Mouse (Mus musculus): ENCODE measurements at regions not wholly inside any gene's neighbourhood (a gene's known extent, or its start where the extent isn't known, plus 50 kb on each side); places are given as distances from the start of the nearest gene placed in this dataset.

GRCm38 (mm10) chr4:95389647-95390046, 167.7 kb upstream of the Fggy start:
- DNase-seq (ENCODE audit: low spot score in 2 of 2), result no peak

GRCm38 (mm10) chr4:95390549-95390948, 166.8 kb upstream of the Fggy start:
- no peak for DNase-seq (ENCODE audit: low spot score in 2 of 2)

GRCm38 (mm10) chr4:95395746-95396145, 161.6 kb upstream of the Fggy start:
- DNase-seq (ENCODE audit: low spot score in 2 of 2), result no peak

GRCm38 (mm10) chr4:95398301-95398700, 159.0 kb upstream of the Fggy start:
- DNase-seq (ENCODE audit: low spot score in 2 of 2), result no peak

- no peak for DNase-seq (ENCODE audit: low spot score in 2 of 2)
Measured at GRCm38 (mm10) chr4:95402273-95402672, 155.0 kb upstream of the Fggy start.

GRCm38 (mm10) chr4:95417075-95417474, 140.2 kb upstream of the Fggy start:
- no peak for DNase-seq (ENCODE audit: low spot score in 2 of 2)

- DNase-seq (ENCODE audit: low spot score in 2 of 2), result no peak
Measured at GRCm38 (mm10) chr4:95426563-95426962, 130.7 kb upstream of the Fggy start.

GRCm38 (mm10) chr4:95434543-95434942, 122.8 kb upstream of the Fggy start:
- no peak for DNase-seq (ENCODE audit: low spot score in 2 of 2)

- no peak for DNase-seq (ENCODE audit: low spot score in 2 of 2)
Measured at GRCm38 (mm10) chr4:95435080-95435479, 122.2 kb upstream of the Fggy start.

- DNase-seq (ENCODE audit: low spot score in 2 of 2), result no peak
Measured at GRCm38 (mm10) chr4:95439834-95440233, 117.5 kb upstream of the Fggy start.

GRCm38 (mm10) chr4:95443854-95444811, 113.2 kb upstream of the Fggy start:
- no peak for DNase-seq (ENCODE audit: low spot score in 2 of 2)

- no peak for DNase-seq (ENCODE audit: low spot score in 2 of 2)
Measured at GRCm38 (mm10) chr4:95450286-95450685, 107.0 kb upstream of the Fggy start.

GRCm38 (mm10) chr4:95451831-95452230, 105.5 kb upstream of the Fggy start:
- DNase-seq (ENCODE audit: low spot score in 2 of 2), result no peak

GRCm38 (mm10) chr4:95456318-95456717, 101.0 kb upstream of the Fggy start:
- no peak for DNase-seq (ENCODE audit: low spot score in 2 of 2)

GRCm38 (mm10) chr4:95456943-95457342, 100.4 kb upstream of the Fggy start:
- no peak for DNase-seq (ENCODE audit: low spot score in 2 of 2)

- no peak for DNase-seq (ENCODE audit: low spot score in 2 of 2)
Measured at GRCm38 (mm10) chr4:95462476-95462875, 94.8 kb upstream of the Fggy start.

- no peak for DNase-seq (ENCODE audit: low spot score in 2 of 2)
Measured at GRCm38 (mm10) chr4:95463082-95463825, 94.1 kb upstream of the Fggy start.

- DNase-seq (ENCODE audit: low spot score in 2 of 2), result no peak
Measured at GRCm38 (mm10) chr4:95466647-95467046, 90.7 kb upstream of the Fggy start.

GRCm38 (mm10) chr4:95467526-95467925, 89.8 kb upstream of the Fggy start:
- no peak for DNase-seq (ENCODE audit: low spot score in 2 of 2)

- no peak for DNase-seq (ENCODE audit: low spot score in 2 of 2)
Measured at GRCm38 (mm10) chr4:95474726-95475406, 82.4 kb upstream of the Fggy start.

- DNase-seq (ENCODE audit: low spot score in 2 of 2), result no peak
Measured at GRCm38 (mm10) chr4:95476071-95476724, 81.1 kb upstream of the Fggy start.

GRCm38 (mm10) chr4:95483571-95483970, 73.7 kb upstream of the Fggy start:
- DNase-seq (ENCODE audit: low spot score in 2 of 2), result no peak

All from right cerebral cortex, postnatal 36 days (tissue).